Mouse (Mus musculus): ENCODE results near the gene Cdc42ep1. TPM values are rescaled to one million over a fixed set of nuclear protein-coding genes. Genes with fewer than 3 reads are reported as not detected.

Cdc42ep1 gene
- total and polyA plus RNA-seq, 2 experiments from 2014 or later: 18.1 to 20.6 TPM

DNA sequence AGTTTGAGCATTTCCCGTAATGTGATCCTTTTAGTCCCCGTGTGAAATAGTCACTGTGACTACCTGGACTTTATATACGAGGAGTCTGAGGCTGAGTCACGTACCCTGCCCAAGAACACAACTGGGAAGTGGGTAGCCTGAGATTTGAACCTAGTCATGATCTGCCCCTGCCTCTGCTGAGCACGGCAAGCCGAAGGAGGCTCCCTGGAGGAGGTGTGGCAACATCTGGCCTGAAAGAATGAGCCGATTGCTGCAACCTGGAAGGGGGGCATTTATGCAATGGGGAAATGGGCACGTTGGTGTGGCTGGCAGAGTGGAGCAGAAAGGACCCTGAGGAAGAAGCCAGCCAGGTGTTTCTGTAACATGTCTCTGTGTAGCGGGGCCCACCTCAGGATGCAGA, 32.7 kb upstream of the Cdc42ep1 start:
- Histone ChIP-seq H3K9ac (replicated peaks; ENCODE audit: low read length) (no peak overlapping the region), H3K36me3 (ENCODE audit: insufficient read depth, low read length) (no peaks in the 10 kb centered on the region), H3K27me3 (ENCODE audit: insufficient read depth, low read length) (no peaks in the 10 kb centered on the region), H3K4me1 (ENCODE audit: insufficient read depth, low read length) (no peaks in the 10 kb centered on the region), H3K4me2 (ENCODE audit: low read depth, low read length) (no peak overlapping the region), H3K4me3 (ENCODE audit: low read length) (no peak overlapping the region), H3K27ac (no peak overlapping the region), H3K9me3 (ENCODE audit: low read length) (no peaks in the 10 kb centered on the region)
- TF ChIP-seq CTCF (IDR thresholded peaks at IDR 0.05; ENCODE audit: low read depth): no peak
- DNase-seq (ENCODE audit: low spot score): no peak
- 61% methylated on average over 9 of the region's 9 CpGs for WGBS
- no peak for ATAC-seq

DNA sequence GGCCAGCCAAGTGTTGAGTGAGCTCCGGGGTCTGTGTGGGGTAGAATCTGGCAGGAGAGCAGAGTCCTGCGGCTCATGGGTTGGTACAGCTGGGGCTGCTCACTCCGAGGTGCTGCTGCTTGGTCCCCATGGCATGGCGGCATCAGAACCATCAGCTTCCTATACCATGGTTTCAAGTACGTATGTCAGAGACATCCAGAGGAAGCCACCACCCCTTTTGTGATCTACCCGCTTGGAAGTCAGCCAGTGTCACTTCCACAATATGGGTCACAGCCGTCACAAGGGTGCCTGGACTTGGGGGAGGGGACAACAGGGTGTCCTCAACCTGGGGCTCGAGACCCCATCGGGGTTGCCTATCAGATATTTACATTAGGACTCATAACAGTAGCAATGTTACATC, 32.3 kb upstream of the Cdc42ep1 start:
- DNase-seq (ENCODE audit: low spot score) (no peak), ATAC-seq (no peak)
- Histone ChIP-seq H3K4me1 (ENCODE audit: insufficient read depth, low read length) (no peaks in the 10 kb centered on the region), H3K27me3 (ENCODE audit: insufficient read depth, low read length) (no peaks in the 10 kb centered on the region), H3K36me3 (ENCODE audit: insufficient read depth, low read length) (no peaks in the 10 kb centered on the region), H3K9ac (replicated peaks; ENCODE audit: low read length) (no peak overlapping the region), H3K4me3 (ENCODE audit: low read length) (no peak overlapping the region), H3K27ac (no peak overlapping the region), H3K9me3 (ENCODE audit: low read length) (no peaks in the 10 kb centered on the region), H3K4me2 (ENCODE audit: low read depth, low read length) (no peak overlapping the region)
- TF ChIP-seq CTCF (IDR thresholded peaks at IDR 0.05; ENCODE audit: low read depth): no peak
- WGBS: 55% methylated on average over 9 of the region's 9 CpGs

GRCm38 (mm10) chr15:78813603-78814002, 28.8 kb upstream of the Cdc42ep1 start:
- Histone ChIP-seq H3K27ac (no peak overlapping the region), H3K4me3 (ENCODE audit: low read length) (no peak overlapping the region), H3K4me1 (ENCODE audit: insufficient read depth, low read length) (no peaks in the 10 kb centered on the region), H3K27me3 (ENCODE audit: insufficient read depth, low read length) (no peaks in the 10 kb centered on the region), H3K36me3 (ENCODE audit: insufficient read depth, low read length) (no peaks in the 10 kb centered on the region), H3K9ac (replicated peaks; ENCODE audit: low read length) (no peak overlapping the region), H3K9me3 (ENCODE audit: low read length) (no peaks in the 10 kb centered on the region), H3K4me2 (ENCODE audit: low read depth, low read length) (no peak overlapping the region)
- DNase-seq (ENCODE audit: low spot score) (no peak), ATAC-seq (no peak)
- TF ChIP-seq CTCF (IDR thresholded peaks at IDR 0.05; ENCODE audit: low read depth): no peak
- WGBS: 84% methylated on average over 4 of the region's 4 CpGs

GRCm38 (mm10) chr15:78815314-78816073, 26.9 kb upstream of the Cdc42ep1 start:
- ATAC-seq (no peak), DNase-seq (ENCODE audit: low spot score) (no peak)
- WGBS: 55% methylated on average over 11 of the region's 11 CpGs
- no peak for TF ChIP-seq CTCF (IDR thresholded peaks at IDR 0.05; ENCODE audit: low read depth)
- Histone ChIP-seq H3K36me3 (ENCODE audit: insufficient read depth, low read length) (no peaks in the 10 kb centered on the region), H3K4me2 (ENCODE audit: low read depth, low read length) (no peak overlapping the region), H3K9ac (replicated peaks; ENCODE audit: low read length) (no peak overlapping the region), H3K4me1 (ENCODE audit: insufficient read depth, low read length) (no peaks in the 10 kb centered on the region), H3K9me3 (ENCODE audit: low read length) (no peaks in the 10 kb centered on the region), H3K4me3 (ENCODE audit: low read length) (no peak overlapping the region), H3K27me3 (ENCODE audit: insufficient read depth, low read length) (no peaks in the 10 kb centered on the region), H3K27ac (no peak overlapping the region)

DNA sequence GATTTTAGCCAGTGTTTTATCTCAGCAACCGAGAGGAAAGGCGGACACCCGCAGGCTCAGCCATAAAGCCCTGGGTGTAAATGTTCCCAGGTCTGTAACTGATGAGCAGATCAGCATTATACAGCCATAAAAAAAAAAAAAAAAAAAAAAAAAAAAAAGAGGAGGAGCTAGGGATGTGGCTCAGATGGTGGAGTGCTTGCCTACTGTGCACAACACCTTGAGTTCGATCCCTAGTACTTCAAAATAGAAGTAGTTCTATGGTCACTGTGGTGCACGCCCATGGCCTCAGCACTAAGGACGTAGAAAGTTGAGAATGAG, 26.4 kb upstream of the Cdc42ep1 start:
- H3K9ac ChIP-seq (replicated peaks; ENCODE audit: low read length): no peak overlapping the region
- H3K27ac ChIP-seq: no peak overlapping the region
- H3K4me1 ChIP-seq (ENCODE audit: insufficient read depth, low read length): no peaks in the 10 kb centered on the region
- 73% methylated on average over 6 of the region's 6 CpGs for WGBS
- H3K27me3 ChIP-seq (ENCODE audit: insufficient read depth, low read length): no peaks in the 10 kb centered on the region
- H3K4me3 ChIP-seq (ENCODE audit: low read length): no peak overlapping the region
- DNase-seq (ENCODE audit: low spot score) (no peak), ATAC-seq (no peak)
- no peaks in the 10 kb centered on the region for H3K36me3 ChIP-seq (ENCODE audit: insufficient read depth, low read length)
- H3K4me2 ChIP-seq (ENCODE audit: low read depth, low read length): no peak overlapping the region
- no peak for TF ChIP-seq CTCF (IDR thresholded peaks at IDR 0.05; ENCODE audit: low read depth)
- no peaks in the 10 kb centered on the region for H3K9me3 ChIP-seq (ENCODE audit: low read length)

GRCm38 (mm10) chr15:78826213-78827204, 15.9 kb upstream of the Cdc42ep1 start:
- H3K4me3 ChIP-seq (ENCODE audit: low read length): no peak overlapping the region
- H3K27me3 ChIP-seq (ENCODE audit: insufficient read depth, low read length): no peaks in the 10 kb centered on the region
- DNase-seq (ENCODE audit: low spot score): peak; percentile 89
- H3K4me2 ChIP-seq (ENCODE audit: low read depth, low read length): no peak overlapping the region
- 21% methylated on average over 28 of the region's 28 CpGs for WGBS
- no peak overlapping the region for H3K9ac ChIP-seq (replicated peaks; ENCODE audit: low read length)
- H3K9me3 ChIP-seq (ENCODE audit: low read length): no peaks in the 10 kb centered on the region
- H3K27ac ChIP-seq: no peak overlapping the region
- no peaks in the 10 kb centered on the region for H3K36me3 ChIP-seq (ENCODE audit: insufficient read depth, low read length)
- no peaks in the 10 kb centered on the region for H3K4me1 ChIP-seq (ENCODE audit: insufficient read depth, low read length)
- TF ChIP-seq CTCF (IDR thresholded peaks at IDR 0.05; ENCODE audit: low read depth): peak; percentile 94
- peak; percentile 72 for ATAC-seq

All from hindbrain, postnatal 0 days (tissue).